Mouse (Mus musculus) hindbrain, embryonic 11.5 days (tissue): ENCODE data around the gene Gstm4. TPM values are rescaled to one million over a fixed set of nuclear protein-coding genes. Genes with fewer than 3 reads are reported as not detected.

Experiments
- ATAC-seq: fragments of 200-750 bp; cut with Nextera tagmentation; 2 replicates; pipeline ENCODE4 v1.8.0; 2017; ENCODE audit warnings: mild to moderate bottlenecking, moderate TSS enrichment, moderate library complexity; ENCODE audit not compliant: low FRiP score
- DNase-seq: peaks from one replicate; pipeline ENCODE4 v3.0.0-alpha.2; 2015; ENCODE audit warnings: low spot score
- H3K27ac ChIP-seq: fragments of 300-500 bp; sonication (generic); 2 replicates; pipeline ENCODE4 v1.5.1; 2014; ENCODE audit warnings: mild to moderate bottlenecking, low read depth, low read length
- H3K27me3 ChIP-seq: fragments of 300-500 bp; sonication (generic); 2 replicates; pipeline ENCODE4 v1.6.1; 2014; ENCODE audit warnings: mild to moderate bottlenecking, low read length, moderate library complexity, mixed read lengths; ENCODE audit not compliant: control insufficient read depth, insufficient read depth
- H3K36me3 ChIP-seq: fragments of 300-500 bp; sonication (generic); 2 replicates; pipeline ENCODE4 v1.6.1; 2014; ENCODE audit warnings: mild to moderate bottlenecking, low read length, moderate library complexity, mixed read lengths; ENCODE audit not compliant: control insufficient read depth, insufficient read depth
- H3K4me1 ChIP-seq: fragments of 300-500 bp; sonication (generic); replicated peaks from 2 replicates; pipeline ENCODE4 v1.6.1; 2014; ENCODE audit warnings: low read length, mixed read lengths; ENCODE audit not compliant: control insufficient read depth, insufficient read depth
- H3K4me2 ChIP-seq: fragments of 300-500 bp; sonication (generic); replicated peaks from 2 replicates; pipeline ENCODE4 v1.6.1; 2014; ENCODE audit warnings: mild to moderate bottlenecking, low read depth, low read length
- H3K4me3 ChIP-seq: fragments of 300-500 bp; sonication (generic); 2 replicates; pipeline ENCODE4 v1.5.1; 2014; ENCODE audit warnings: low read depth, low read length
- H3K9ac ChIP-seq: fragments of 300-500 bp; sonication (generic); 2 replicates; pipeline ENCODE4 v1.6.1; 2014; ENCODE audit warnings: low read depth, low read length
- H3K9me3 ChIP-seq: fragments of 300-500 bp; sonication (generic); 2 replicates; pipeline ENCODE4 v1.6.1; 2016; ENCODE audit warnings: low read length; ENCODE audit not compliant: control insufficient read depth
- WGBS: fragments of 180-500 bp; shearing (Covaris S2); extraction: QIAGEN DNeasy Blood & Tissue Kit; methylation state at CpG from one replicate; pipeline ENCODE4 v1.1.7; 2014; 5-methylcytosine and 5-hydroxymethylcytosine counted together
- polyA plus RNA-seq: library from polyadenylated mRNA; unstranded; fragments of >200 nt; fragmentation: Nextera tagmentation; extraction: Ambion mirVana; gene quantifications from 2 replicates; pipeline ENCODE4 v1.2.1, GENCODE M21; 2014

Gstm4 gene
- polyA plus RNA-seq, 1 experiment from 2014 or later, result 12.9 TPM

DNA sequence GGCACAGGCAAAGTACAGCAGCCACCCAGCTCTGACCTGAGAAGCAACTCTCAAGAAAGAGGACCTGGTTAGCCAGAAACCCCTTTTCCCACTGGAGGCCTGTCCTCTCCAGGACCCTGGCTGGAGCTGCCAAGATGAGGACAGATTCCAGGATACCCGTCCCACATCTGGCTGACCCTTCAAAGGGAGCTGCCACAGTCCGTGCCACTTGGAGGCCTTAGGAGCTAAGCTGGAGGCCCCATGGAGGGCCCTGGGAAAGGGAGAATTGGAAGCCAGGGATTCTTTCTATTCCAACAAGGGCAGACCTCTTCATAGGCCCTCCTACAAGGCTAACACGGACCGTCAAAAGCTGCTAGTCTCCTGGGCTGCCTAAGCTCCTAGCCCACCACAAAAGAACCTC lies 37.0 kb upstream of the Gstm4 start:
- H3K9ac ChIP-seq, result no peak overlapping the region
- peaks cover 8% of the 10 kb centered on the region for H3K4me1 ChIP-seq
- no peaks in the 10 kb centered on the region for H3K27me3 ChIP-seq
- H3K4me3 ChIP-seq, result no peak overlapping the region
- H3K27ac ChIP-seq, result no peak overlapping the region
- no peak overlapping the region for H3K4me2 ChIP-seq
- H3K9me3 ChIP-seq, result no peaks in the 10 kb centered on the region
- DNase-seq (no peak), ATAC-seq (no peak)
- 75% methylated on average over 4 of the region's 4 CpGs for WGBS
- H3K36me3 ChIP-seq, result 0 out of 2 replicates have a peak, but pooled peaks cover 4% of the 10 kb centered on the region

DNA sequence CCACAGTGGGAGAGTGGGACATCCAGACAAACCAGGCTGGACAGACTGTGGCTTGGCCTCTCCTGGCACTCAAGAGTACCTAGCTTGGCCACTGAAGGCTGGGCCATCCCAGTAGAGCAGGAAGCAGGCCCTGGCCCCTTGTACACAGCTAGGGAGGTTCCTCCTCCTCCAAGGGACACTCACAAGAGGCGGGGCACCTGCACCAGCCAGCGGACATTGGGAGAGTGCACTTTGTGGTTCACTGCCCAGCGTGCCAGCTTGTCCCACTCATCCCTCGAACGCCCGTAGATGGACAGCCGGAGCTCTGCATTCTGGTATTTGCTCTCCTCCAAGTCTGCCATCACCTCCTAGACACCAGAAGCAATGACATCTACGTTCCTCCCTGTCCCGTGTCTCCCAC lies 32.1 kb upstream of the Gstm4 start:
- H3K36me3 ChIP-seq, result 0 out of 2 replicates have a peak, but pooled peaks cover 4% of the 10 kb centered on the region

DNA sequence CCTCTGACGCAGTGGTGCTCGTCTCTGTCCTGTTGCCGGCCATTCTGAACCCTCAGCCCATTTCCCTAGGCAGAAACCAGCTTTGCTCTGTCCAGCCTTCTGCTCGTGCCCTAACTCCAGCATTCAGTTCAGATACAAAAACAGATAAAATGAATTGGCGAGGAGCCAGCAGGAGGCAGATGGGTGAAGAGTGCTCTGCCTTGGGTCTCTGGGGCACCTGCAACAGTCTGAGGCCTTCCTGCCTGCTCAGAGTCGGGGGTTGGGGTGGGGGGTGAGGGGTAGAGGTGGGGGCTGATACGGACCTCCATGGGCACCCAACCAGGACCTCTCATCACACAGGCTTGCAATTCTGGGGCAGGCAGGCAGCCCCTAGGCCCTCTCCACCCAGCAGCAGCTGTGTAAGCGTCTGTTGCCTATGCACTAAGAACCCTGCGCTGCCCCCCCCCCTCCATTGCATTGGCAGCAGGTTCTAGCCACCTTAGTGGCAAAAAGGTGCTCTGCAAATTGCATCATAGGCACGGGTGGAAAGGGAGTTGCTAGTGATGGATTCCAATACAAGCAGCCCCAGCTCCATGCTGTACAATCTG lies 28.4 kb upstream of the Gstm4 start:
- 0 out of 2 replicates have a peak, but pooled peaks cover 4% of the 10 kb centered on the region for H3K36me3 ChIP-seq
- no peaks in the 10 kb centered on the region for H3K27me3 ChIP-seq
- no peak overlapping the region for H3K9ac ChIP-seq
- H3K27ac ChIP-seq, result no peak overlapping the region
- H3K4me1 ChIP-seq, result no peaks in the 10 kb centered on the region
- ATAC-seq, result no peak
- H3K9me3 ChIP-seq, result no peaks in the 10 kb centered on the region
- 76% methylated on average over 10 of the region's 10 CpGs for WGBS
- H3K4me2 ChIP-seq, result no peak overlapping the region
- no peak overlapping the region for H3K4me3 ChIP-seq
- no peak for DNase-seq

More for the DNA sequence above, 32.1 kb upstream of the Gstm4 start:
- Histone ChIP-seq H3K27me3 (no peaks in the 10 kb centered on the region), H3K4me2 (no peak overlapping the region), H3K4me1 (peaks cover 2% of the 10 kb centered on the region; the same call in 1 of the 2 replicates), H3K9ac (no peak overlapping the region), H3K4me3 (no peak overlapping the region), H3K27ac (no peak overlapping the region), H3K9me3 (no peaks in the 10 kb centered on the region)
- DNase-seq (no peak), ATAC-seq (no peak)
- 97% methylated on average over 9 of the region's 9 CpGs for WGBS

DNA sequence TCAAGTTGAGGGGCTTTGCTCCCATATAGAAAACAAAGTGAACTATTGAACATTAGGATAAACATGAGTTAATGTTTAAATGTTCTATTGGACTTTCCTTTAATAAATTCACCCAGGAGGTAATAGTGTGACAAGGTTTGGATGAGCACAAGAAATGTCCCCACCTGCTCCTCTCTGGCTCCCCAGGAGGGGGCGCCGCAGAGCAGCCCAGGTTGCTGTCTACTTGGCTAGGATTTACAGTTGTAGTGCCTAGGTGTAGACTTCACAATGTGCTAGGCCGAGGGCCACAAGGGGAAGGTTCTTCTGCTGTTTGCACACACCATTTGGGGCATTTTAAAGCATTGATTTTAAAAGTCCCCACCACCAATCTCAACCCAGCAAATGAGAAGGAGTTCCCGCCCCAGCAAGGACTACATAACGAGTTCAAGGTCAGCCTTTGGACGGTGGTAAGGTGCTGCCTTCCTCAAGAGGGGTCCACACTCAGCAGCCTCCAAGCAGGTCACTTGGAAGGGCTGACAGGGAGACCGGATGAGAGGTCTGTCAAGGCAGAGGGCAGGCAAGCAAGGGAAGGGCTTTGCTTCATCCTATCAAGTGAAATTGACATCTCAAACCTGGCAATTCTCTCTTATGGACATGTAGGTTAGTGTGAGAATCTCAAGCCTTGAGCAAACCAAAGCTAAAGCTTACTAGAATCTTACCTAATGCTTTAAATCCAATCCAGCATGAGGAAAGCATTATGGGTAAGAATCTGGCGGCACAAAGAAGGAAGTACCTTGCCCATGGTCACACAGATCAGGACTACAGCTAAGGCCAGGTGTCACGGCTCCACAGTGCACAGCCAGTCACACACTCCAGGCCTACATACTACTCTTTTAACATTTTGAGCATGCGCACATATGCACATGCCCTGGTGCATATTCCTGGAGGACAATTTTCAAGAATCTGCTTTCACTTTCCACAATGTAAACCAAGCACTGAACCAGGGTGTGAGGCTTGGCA lies 25.9 kb upstream of the Gstm4 start:
- Histone ChIP-seq H3K4me3 (no peak overlapping the region), H3K36me3 (no peaks in the 10 kb centered on the region), H3K4me1 (no peaks in the 10 kb centered on the region), H3K27ac (no peak overlapping the region), H3K27me3 (no peaks in the 10 kb centered on the region), H3K9ac (no peak overlapping the region), H3K9me3 (no peaks in the 10 kb centered on the region), H3K4me2 (no peak overlapping the region)
- no peak for ATAC-seq
- 69% methylated on average over 10 of the region's 10 CpGs for WGBS
- DNase-seq, result peak; percentile 74

DNA sequence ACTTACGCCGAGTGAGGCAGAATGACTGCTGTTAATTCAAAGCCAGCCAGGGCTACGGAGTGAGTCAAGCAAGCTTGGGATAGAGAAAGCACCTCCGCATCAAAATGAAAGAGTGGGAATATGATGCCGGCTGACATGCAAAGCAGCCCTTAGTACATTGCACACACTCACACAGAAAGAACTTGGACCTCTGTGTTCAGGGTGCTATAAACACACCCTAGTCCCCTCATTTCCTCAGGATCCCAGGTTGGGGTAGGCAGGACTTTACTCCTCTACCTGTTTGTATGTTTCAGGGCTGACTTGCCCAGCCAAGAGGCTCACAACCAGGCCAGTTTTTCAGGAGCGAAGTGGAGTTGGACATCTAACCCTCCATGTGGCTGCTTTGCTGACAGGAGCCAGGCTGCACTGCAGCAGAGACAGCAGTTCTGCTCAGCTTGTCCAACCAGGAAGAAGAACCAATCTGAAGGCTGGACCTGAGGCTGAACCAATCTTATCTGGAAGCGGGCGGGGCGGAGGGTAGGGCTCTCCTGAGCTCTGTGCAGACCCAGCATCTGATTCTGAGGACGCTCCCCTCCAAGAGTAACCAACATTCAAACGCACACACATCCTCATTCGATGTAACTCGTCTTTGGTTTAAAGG lies 24.7 kb upstream of the Gstm4 start:
- DNase-seq (no peak), ATAC-seq (no peak)
- WGBS, result 83% methylated on average over 13 of the region's 13 CpGs
- no peaks in the 10 kb centered on the region for H3K36me3 ChIP-seq
- H3K9me3 ChIP-seq, result no peaks in the 10 kb centered on the region
- no peak overlapping the region for H3K4me3 ChIP-seq
- no peak overlapping the region for H3K9ac ChIP-seq
- no peaks in the 10 kb centered on the region for H3K27me3 ChIP-seq
- no peaks in the 10 kb centered on the region for H3K4me1 ChIP-seq
- H3K4me2 ChIP-seq, result no peak overlapping the region
- no peak overlapping the region for H3K27ac ChIP-seq

DNA sequence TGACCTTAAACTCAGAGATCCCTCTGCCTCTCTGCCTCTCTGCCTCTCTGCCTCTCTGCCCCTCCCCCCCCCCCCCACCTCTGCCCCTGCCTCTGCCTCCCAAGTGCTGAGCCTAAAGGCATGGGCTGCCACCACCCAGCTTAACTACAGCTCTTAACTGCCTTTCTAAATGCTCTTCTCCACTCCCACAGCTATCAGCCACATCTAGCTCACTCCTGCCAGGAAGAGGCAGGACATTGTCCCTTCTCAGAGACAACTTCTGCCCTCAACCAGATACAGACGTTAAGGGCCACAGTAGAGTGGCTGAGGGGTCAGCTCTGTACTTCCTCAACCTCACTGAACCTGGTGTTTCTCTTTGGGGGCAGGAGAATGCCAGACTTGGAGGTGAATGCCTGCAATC lies 24.1 kb upstream of the Gstm4 start:
- DNase-seq (no peak), ATAC-seq (no peak)
- 50% methylated on average over 1 of the region's 1 CpGs for WGBS
- no peak overlapping the region for H3K4me3 ChIP-seq
- H3K9ac ChIP-seq, result no peak overlapping the region
- no peaks in the 10 kb centered on the region for H3K9me3 ChIP-seq
- H3K4me2 ChIP-seq, result no peak overlapping the region
- no peak overlapping the region for H3K27ac ChIP-seq
- no peaks in the 10 kb centered on the region for H3K4me1 ChIP-seq
- H3K36me3 ChIP-seq, result no peaks in the 10 kb centered on the region
- H3K27me3 ChIP-seq, result no peaks in the 10 kb centered on the region

DNA sequence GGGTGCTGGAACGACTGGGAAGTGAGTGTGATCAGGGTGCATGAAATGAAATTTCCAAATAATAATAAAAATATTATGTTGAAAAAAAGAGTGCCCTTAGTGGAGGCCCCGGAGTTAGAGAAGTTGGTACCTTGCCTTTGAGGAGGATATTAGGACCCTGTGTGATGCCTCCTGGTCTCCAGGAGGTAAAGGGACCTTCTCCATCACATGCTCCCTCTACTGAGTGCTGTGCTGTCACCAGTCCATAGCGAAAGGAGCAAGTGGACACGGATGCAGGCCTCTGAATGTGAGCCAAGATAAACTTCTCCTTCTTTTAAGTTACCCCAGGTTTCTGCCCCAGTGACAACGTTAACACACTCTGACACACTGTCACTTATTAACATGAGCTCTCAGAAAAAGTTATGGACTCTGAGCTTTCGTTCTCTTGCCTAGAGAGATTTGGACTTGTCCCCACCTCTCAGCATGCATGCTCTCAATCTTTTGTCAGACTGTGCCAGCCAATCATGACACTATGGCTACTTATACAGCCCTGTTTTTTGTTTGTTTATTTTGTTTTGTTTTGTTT lies 22.8 kb upstream of the Gstm4 start:
- no peak overlapping the region for H3K27ac ChIP-seq
- H3K36me3 ChIP-seq, result no peaks in the 10 kb centered on the region
- H3K4me1 ChIP-seq, result no peaks in the 10 kb centered on the region
- H3K4me3 ChIP-seq, result no peak overlapping the region
- H3K27me3 ChIP-seq, result no peaks in the 10 kb centered on the region
- H3K9ac ChIP-seq, result no peak overlapping the region
- DNase-seq (no peak), ATAC-seq (no peak)
- H3K9me3 ChIP-seq, result no peaks in the 10 kb centered on the region
- WGBS, result 76% methylated on average over 6 of the region's 6 CpGs
- H3K4me2 ChIP-seq, result no peak overlapping the region

DNA sequence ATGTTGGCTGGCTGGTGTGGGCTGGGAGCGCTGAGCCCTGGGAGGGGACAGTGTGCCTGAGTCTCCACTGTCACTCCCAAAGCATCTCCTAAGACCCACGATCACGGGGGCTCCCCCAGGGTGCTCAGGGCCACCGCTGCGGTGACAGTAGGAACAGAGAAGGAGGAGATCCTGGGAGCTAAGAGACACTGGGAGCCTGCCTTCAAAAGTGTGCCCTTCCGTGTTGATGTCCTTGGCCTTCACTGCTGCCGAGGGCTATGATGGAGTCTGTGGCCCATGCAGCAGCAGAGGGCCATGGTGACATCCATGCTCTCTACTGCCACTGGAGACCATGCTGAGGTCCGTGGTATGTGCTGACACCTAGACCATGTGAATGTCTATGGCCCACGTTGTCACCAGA lies 20.9 kb upstream of the Gstm4 start:
- Histone ChIP-seq H3K9me3 (no peaks in the 10 kb centered on the region), H3K27ac (no peak overlapping the region), H3K9ac (no peak overlapping the region), H3K27me3 (no peaks in the 10 kb centered on the region), H3K4me3 (no peak overlapping the region), H3K4me2 (no peak overlapping the region), H3K36me3 (no peaks in the 10 kb centered on the region), H3K4me1 (no peaks in the 10 kb centered on the region)
- 75% methylated on average over 9 of the region's 9 CpGs for WGBS
- no peak for DNase-seq
- no peak for ATAC-seq
